Mouse (Mus musculus) yolk sac, embryonic 10.5 days (tissue): ENCODE results near the gene Ccp110.

Experiments
- DNase-seq: peaks from one replicate; pipeline ENCODE4 v3.0.0-alpha.2; 2017; ENCODE audit warnings: low spot score

Gene Ccp110

GRCm38 (mm10) chr7:118769655-118770054 is 57.3 kb downstream of the Ccp110 start:
- no peak for DNase-seq

GRCm38 (mm10) chr7:118773027-118773426 is 60.7 kb downstream of the Ccp110 start:
- DNase-seq, result no peak

- no peak for DNase-seq
Observed at GRCm38 (mm10) chr7:118775991-118776390, 63.6 kb downstream of the Ccp110 start.

DNA sequence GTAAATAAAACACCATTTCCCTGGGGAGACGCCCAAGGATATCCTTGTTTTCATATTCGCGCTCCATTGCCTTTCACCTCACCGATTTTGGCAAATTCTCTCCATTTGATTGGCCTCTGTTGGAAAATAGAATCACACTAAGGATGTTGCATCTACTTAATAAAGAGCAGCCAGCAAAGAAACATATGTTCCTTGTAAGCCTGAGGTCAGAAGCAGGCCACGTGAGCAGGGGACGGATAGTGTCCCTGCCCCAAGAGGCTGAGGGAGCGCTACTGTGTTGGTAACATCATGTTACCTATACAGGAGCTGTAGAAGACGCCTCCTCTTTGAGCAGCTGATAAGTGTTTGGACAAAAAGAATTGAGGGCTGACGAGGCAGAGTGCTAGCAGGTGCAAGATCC is 64.1 kb downstream of the Ccp110 start:
- DNase-seq, result no peak

DNA sequence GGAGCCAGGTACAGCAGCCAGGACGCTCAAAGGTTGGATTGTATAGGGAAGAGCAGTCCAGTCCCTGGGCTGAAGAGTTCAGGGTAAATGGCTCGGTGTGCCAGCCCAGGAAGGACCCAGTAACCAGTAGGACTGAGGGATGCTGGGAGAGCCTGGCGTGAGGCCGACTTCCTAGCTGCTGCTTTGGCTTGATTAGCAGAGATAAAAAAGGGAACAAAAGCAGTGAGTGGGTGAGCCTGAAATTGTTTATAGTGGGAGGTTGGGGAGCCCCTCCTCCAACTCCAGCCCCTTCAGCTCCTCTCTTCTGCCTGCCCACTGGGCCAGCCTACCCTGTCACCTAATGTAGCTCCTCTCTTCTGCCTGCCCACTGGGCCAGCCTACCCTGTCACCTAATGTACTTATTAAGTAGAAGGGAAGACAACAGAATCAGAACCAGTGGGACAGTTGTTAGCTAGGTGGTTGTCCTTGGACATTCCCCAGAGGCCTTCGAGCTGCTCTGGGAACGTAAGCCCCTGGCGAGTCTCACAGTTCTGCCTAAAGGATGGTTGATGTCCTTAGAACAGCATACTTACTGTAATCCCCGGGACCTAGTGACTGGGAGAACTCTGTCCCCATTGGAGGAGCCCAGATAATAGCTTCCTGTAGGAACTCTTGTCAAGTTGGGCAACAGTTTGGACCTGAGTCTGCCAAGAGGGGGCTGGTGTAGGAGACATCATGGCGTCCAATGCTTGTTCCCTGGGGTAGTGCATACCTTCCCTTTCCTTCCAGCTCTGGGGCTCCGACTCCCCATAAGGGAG is 65.4 kb downstream of the Ccp110 start:
- DNase-seq, result no peak

DNA sequence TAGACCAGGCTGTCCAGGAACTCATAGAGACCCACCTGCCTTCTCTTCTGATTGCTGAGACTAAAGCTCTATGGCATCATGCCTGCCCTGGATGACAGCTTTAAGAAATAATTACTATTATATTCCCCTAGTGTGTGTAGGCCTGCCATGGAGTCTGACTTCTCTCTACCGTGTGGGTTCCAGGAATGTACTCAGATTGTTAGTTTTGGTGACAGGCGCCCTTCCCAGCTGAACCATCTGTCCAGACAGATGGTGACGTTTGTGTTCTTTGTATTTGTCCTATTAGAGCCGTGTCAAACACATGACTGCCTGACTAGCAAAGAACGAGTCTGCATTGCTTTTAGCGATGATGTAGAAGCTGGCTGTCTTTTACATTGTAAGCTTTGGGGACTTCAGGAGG is 66.2 kb downstream of the Ccp110 start:
- no peak for DNase-seq

- no peak for DNase-seq
Observed at GRCm38 (mm10) chr7:118783305-118784001, 71.1 kb downstream of the Ccp110 start.

DNA sequence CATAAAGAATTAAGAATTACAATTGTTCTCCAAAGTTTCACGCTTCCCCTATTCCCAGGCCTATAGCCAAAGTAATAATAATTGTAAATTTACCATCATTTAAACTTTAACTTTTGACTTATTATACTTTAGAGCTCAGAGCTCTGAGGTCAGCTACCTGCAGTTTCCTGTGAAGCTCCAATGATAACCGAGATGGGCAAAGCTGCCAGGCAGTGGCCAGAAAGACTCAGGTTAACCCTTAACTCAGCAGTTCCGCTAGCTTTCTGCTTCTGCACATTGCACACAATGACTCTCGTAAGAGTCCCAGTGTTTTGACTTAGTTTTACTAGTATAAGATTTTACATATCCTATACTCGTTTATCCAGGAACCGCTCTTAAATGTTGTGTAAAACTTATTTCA is 73.7 kb downstream of the Ccp110 start:
- DNase-seq, result no peak
